Mouse (Mus musculus) bone marrow macrophage, adult 2 months (primary cell): ENCODE data around the gene Ctnna2.

Experiments
- CTCF ChIP-seq: IDR thresholded peaks from 2 replicates; pipeline ENCODE4 v1.5.1; 2012; ENCODE audit warnings: low read depth, mild to moderate bottlenecking, low read length, moderate library complexity
- POLR2A ChIP-seq: IDR thresholded peaks from 2 replicates; pipeline ENCODE4 v1.6.1; 2012; ENCODE audit warnings: mild to moderate bottlenecking, low read depth, low read length, borderline replicate concordance

- TF ChIP-seq POLR2A (no peak), CTCF (no peak)
These were observed 457.7 kb downstream of the Ctnna2 start for GRCm38 (mm10) chr6:77521836-77522235.
